Mouse (Mus musculus): ENCODE results near the gene Timp3.

The Timp3 gene

GRCm38 (mm10) chr10:86296111-86296510 lies 4.1 kb upstream of the Timp3 start:
- in situ Hi-C loops (cut with MseI, MboI), result loop anchor here (10.0 kb wide), 3 partner anchors 111 to 331 kb away; no protein-coding TSS in a partner anchor

- in situ Hi-C loops (cut with MseI, MboI), result loop anchor here (10.0 kb wide), 3 partner anchors 113 to 333 kb away; no protein-coding TSS in a partner anchor
Measured at GRCm38 (mm10) chr10:86297307-86297706, 2.9 kb upstream of the Timp3 start.

GRCm38 (mm10) chr10:86298326-86298725 lies 1.8 kb upstream of the Timp3 start:
- in situ Hi-C loops (cut with MseI, MboI), result loop anchor here (10.0 kb wide), 3 partner anchors 114 to 334 kb away; no protein-coding TSS in a partner anchor

- in situ Hi-C loops (cut with MseI, MboI), result loop anchor here (5.0 to 10.0 kb wide), 5 partner anchors 115 to 335 kb away; no protein-coding TSS in a partner anchor
Measured at GRCm38 (mm10) chr10:86299795-86300194, 377 bp upstream of the Timp3 start.

GRCm38 (mm10) chr10:86301117-86301490 lies 932 bp downstream of the Timp3 start:
- in situ Hi-C loops (cut with MseI, MboI), result loop anchor here in 1 of 2 experiments (5.0 kb wide), 2 partner anchors 151 to 234 kb away; no protein-coding TSS in a partner anchor

GRCm38 (mm10) chr10:86301593-86302317 lies 1.6 kb downstream of the Timp3 start:
- in situ Hi-C loops (cut with MseI, MboI), result loop anchor here in 1 of 2 experiments (5.0 kb wide), 2 partner anchors 151 to 234 kb away; no protein-coding TSS in a partner anchor

- in situ Hi-C loops (cut with MseI, MboI), result loop anchor here in 1 of 2 experiments (5.0 kb wide), 2 partner anchors 150 to 235 kb away; no protein-coding TSS in a partner anchor
Measured at GRCm38 (mm10) chr10:86302318-86302648, 2.1 kb downstream of the Timp3 start.

GRCm38 (mm10) chr10:86302761-86303494 lies 2.8 kb downstream of the Timp3 start:
- in situ Hi-C loops (cut with MseI, MboI), result loop anchor here in 1 of 2 experiments (5.0 kb wide), 2 partner anchors 149 to 236 kb away; no protein-coding TSS in a partner anchor

- in situ Hi-C loops (cut with MseI, MboI), result loop anchor here in 1 of 2 experiments (5.0 kb wide), 2 partner anchors 149 to 236 kb away; no protein-coding TSS in a partner anchor
Measured at GRCm38 (mm10) chr10:86303495-86303876, 3.3 kb downstream of the Timp3 start.

- in situ Hi-C loops (cut with MseI, MboI), result loop anchor here in 1 of 2 experiments (5.0 kb wide), 2 partner anchors 148 to 237 kb away; no protein-coding TSS in a partner anchor
Measured at GRCm38 (mm10) chr10:86304583-86304982, 4.4 kb downstream of the Timp3 start.

- in situ Hi-C loops (cut with MseI, MboI), result loop anchor here in 1 of 2 experiments (5.0 kb wide), 1 partner anchor 155 kb away; no protein-coding TSS in a partner anchor
Measured at GRCm38 (mm10) chr10:86307235-86307634, 7.1 kb downstream of the Timp3 start.

GRCm38 (mm10) chr10:86310527-86310926 lies 10.4 kb downstream of the Timp3 start:
- in situ Hi-C loops (cut with MseI, MboI), result no loop called here

- in situ Hi-C loops (cut with MseI, MboI), result no loop called here
Measured at GRCm38 (mm10) chr10:86312976-86313375, 12.8 kb downstream of the Timp3 start.

- in situ Hi-C loops (cut with MseI, MboI), result no loop called here
Measured at GRCm38 (mm10) chr10:86313448-86313847, 13.3 kb downstream of the Timp3 start.

- in situ Hi-C loops (cut with MseI, MboI), result no loop called here
Measured at GRCm38 (mm10) chr10:86315513-86315912, 15.3 kb downstream of the Timp3 start.

GRCm38 (mm10) chr10:86317633-86318032 lies 17.5 kb downstream of the Timp3 start:
- in situ Hi-C loops (cut with MseI, MboI), result no loop called here

- in situ Hi-C loops (cut with MseI, MboI), result no loop called here
Measured at GRCm38 (mm10) chr10:86318552-86319140, 18.5 kb downstream of the Timp3 start.

GRCm38 (mm10) chr10:86319526-86319925 lies 19.4 kb downstream of the Timp3 start:
- in situ Hi-C loops (cut with MseI, MboI), result no loop called here

- in situ Hi-C loops (cut with MseI, MboI), result no loop called here
Measured at GRCm38 (mm10) chr10:86320204-86320603, 20.0 kb downstream of the Timp3 start.

GRCm38 (mm10) chr10:86321194-86321593 lies 21.0 kb downstream of the Timp3 start:
- in situ Hi-C loops (cut with MseI, MboI), result no loop called here

- in situ Hi-C loops (cut with MseI, MboI), result no loop called here
Measured at GRCm38 (mm10) chr10:86322006-86322405, 21.8 kb downstream of the Timp3 start.

All from mouse trophoblast stem cell (cell line).